Mouse (Mus musculus): ENCODE measurements around the gene Abcc4. TPM values are rescaled to one million over a fixed set of nuclear protein-coding genes. Genes with fewer than 3 reads are reported as not detected.
A peak's percentile ranks its signal among the peaks of the same experiment; 100 is the strongest.

Abcc4 gene
- polyA plus RNA-seq, 1 experiment from 2014 or later = 4.7 TPM

DNA sequence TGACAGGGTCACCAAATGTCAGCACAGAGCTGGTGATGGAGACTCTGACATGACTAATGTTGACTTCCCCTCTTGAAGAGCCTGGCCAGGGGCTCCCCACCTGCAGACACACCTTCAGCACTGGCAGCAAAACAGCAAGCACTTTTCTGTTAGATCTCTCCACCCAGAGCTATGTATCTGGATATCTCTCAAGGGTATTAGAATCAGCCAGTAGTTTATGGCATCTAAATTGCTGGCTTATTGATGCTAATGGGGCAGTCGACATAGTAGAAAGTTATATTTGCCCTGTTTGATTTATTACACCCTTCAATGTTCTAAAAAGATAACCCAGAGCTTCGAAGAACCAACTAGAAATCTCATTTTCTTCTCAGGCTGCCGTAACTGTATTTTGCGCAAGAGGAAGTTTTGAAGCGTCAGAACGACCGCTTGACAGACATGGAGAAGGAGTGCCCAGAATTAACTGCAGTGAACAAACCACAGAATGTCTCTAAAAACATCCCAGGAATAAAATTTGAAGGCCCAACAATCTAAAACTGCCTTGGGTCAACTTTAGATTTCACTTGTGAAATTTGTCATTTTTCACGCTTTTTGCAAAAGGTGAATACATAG lies 123.6 kb downstream of the Abcc4 start:
- Histone ChIP-seq H3K36me3 (no peaks in the 10 kb centered on the region), H3K4me3 (no peak overlapping the region), H3K4me2 (no peak overlapping the region), H3K27me3 (no peaks in the 10 kb centered on the region), H3K27ac (replicated peaks) (no peak overlapping the region), H3K4me1 (replicated peaks) (no peaks in the 10 kb centered on the region), H3K9ac (no peak overlapping the region), H3K9me3 (no peaks in the 10 kb centered on the region)
- no peak for ATAC-seq (ENCODE audit: low read depth)
- WGBS = 76% methylated on average over 8 of the region's 8 CpGs

DNA sequence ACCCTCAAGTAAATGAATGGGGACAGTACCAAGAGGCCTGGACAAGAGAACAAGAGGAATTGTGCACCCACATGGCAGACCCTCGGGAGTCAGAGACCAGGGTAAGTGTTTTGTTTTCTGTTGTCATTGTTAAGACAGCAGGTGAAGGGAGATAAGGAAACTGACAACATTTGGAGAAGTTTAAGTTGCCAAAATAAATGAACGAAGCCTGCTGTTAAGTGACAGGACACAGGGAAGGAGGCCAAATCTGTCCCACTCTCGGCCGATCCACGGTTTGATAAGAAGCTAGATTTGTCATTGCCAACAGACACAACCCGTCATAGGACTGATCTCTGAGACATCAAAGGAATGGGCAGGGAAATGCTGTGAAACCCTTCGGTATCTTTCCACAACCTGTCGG lies 124.3 kb downstream of the Abcc4 start:
- H3K27ac ChIP-seq (replicated peaks) = no peak overlapping the region
- ATAC-seq (ENCODE audit: low read depth) = no peak
- 80% methylated on average over 8 of the region's 8 CpGs for WGBS
- H3K4me3 ChIP-seq = no peak overlapping the region
- H3K9me3 ChIP-seq = no peaks in the 10 kb centered on the region
- H3K36me3 ChIP-seq = no peaks in the 10 kb centered on the region
- no peaks in the 10 kb centered on the region for H3K27me3 ChIP-seq
- H3K9ac ChIP-seq = no peak overlapping the region
- no peaks in the 10 kb centered on the region for H3K4me1 ChIP-seq (replicated peaks)
- H3K4me2 ChIP-seq = no peak overlapping the region

DNA sequence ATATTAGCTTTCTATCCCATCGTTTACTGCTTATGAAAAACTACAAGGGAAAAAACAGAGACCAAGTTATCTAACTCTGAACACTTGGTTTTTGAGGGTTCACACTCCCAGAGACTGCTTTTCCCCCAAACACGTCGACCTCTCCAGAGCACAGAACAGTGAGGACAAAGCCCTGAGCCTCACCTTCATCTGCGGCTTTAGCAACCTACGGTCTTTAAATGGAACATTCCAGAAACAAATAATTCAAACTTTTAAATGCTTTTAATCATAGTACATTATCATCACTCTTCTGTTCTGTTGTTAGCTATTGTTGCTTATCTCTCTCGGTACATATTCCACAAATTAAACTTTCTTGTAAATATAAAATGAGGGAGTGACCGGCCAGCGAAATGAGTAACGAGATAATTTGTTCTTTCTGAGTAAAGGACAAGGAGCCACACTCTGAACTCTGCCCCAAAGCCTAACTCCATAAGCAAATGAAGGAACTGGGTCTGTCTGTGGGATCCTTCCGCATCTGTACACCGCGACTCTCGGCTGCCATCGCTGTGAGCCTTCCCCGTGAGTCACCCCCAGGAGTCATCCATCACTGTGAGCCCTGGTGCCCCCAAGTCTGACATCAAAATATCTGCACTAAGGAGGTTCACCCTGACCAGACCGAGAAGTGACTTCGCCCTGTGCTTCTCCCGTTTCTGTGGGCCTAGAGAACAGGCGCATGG lies 126.8 kb downstream of the Abcc4 start:
- Histone ChIP-seq H3K4me1 (replicated peaks) (no peaks in the 10 kb centered on the region), H3K4me3 (no peak overlapping the region), H3K4me2 (no peak overlapping the region), H3K9me3 (no peaks in the 10 kb centered on the region), H3K36me3 (no peaks in the 10 kb centered on the region), H3K27me3 (no peaks in the 10 kb centered on the region), H3K9ac (no peak overlapping the region), H3K27ac (replicated peaks) (no peak overlapping the region)
- ATAC-seq (ENCODE audit: low read depth) = no peak
- WGBS = 91% methylated on average over 19 of the region's 19 CpGs

DNA sequence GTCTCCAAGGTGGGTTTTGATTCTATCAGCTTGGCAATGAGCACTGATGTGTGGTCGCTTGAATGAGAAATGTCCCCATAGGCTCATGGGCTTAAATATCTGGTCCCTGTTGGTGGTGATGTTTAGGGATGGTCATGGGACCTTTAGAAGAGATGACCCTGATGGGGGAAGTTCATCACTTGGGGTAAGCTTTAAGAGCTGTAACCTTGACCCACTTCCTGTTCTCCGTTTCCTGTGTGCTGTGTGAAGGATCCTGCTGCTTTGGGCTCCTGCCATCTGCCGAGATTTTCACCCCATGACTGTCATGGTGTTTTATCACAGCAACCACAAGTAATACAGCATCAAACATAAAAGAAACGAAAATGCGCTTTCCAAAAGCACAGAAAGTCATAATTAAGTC lies 128.1 kb downstream of the Abcc4 start:
- Histone ChIP-seq H3K9me3 (no peaks in the 10 kb centered on the region), H3K4me2 (no peak overlapping the region), H3K9ac (no peak overlapping the region), H3K4me3 (no peak overlapping the region), H3K27me3 (no peaks in the 10 kb centered on the region), H3K4me1 (replicated peaks) (no peaks in the 10 kb centered on the region), H3K36me3 (no peaks in the 10 kb centered on the region), H3K27ac (replicated peaks) (no peak overlapping the region)
- 88% methylated on average over 5 of the region's 5 CpGs for WGBS
- ATAC-seq (ENCODE audit: low read depth) = no peak

DNA sequence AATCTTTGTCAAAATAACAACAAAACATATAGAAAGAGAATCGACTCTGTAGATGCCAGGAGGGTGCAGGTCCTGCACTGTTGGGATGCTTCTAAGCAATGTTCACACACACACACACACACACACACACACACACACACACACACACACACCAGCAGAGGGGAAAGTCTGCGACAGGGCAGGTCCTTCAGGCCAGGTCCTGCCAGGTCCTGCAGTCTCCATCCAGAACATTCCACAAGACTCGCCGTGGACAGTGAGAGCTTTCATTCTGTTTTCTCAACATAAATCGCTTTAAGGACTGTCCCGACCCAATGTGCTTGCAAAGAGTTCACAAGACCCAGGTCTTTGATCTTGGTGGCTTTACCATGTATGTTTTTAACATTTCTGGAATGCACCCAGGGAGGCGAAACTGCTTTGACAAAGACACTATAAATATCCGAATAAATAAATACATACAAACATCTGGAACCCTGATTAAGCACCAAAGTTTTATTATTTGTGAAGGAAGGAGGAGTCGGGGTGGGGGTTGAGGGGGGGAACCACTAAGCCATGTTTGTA lies 133.3 kb downstream of the Abcc4 start:
- Histone ChIP-seq H3K27me3 (no peaks in the 10 kb centered on the region), H3K4me2 (no peak overlapping the region), H3K4me3 (no peak overlapping the region), H3K9me3 (no peaks in the 10 kb centered on the region), H3K36me3 (no peaks in the 10 kb centered on the region), H3K27ac (replicated peaks) (no peak overlapping the region), H3K9ac (no peak overlapping the region), H3K4me1 (replicated peaks) (peaks cover 12% of the 10 kb centered on the region)
- 76% methylated on average over 9 of the region's 9 CpGs for WGBS
- ATAC-seq (ENCODE audit: low read depth) = no peak

DNA sequence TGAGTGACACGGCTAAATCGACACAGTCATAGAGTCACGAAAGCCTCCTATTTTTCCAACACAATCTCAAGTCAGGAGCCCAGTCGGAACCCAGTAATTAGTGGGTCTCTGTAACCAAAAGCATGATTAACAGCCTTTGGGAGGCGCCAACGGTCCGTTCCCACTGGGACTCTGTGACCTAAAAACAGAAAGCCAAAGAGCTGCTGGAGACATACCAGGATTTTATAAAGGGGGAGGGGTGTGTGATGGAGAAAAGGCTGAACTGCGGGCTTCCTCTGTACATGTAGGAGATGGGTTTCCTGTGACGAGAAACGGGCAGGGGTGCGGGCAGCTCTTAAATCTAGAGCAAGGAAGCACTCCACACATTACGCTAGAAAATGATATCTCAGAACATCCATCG lies 136.4 kb downstream of the Abcc4 start:
- 77% methylated on average over 13 of the region's 13 CpGs for WGBS
- no peak for ATAC-seq (ENCODE audit: low read depth)
- no peak overlapping the region for H3K27ac ChIP-seq (replicated peaks)
- H3K36me3 ChIP-seq = no peaks in the 10 kb centered on the region
- H3K27me3 ChIP-seq = no peaks in the 10 kb centered on the region
- H3K4me1 ChIP-seq (replicated peaks) = peaks cover 26% of the 10 kb centered on the region
- no peak overlapping the region for H3K4me3 ChIP-seq
- H3K9ac ChIP-seq = no peak overlapping the region
- no peak overlapping the region for H3K4me2 ChIP-seq
- no peaks in the 10 kb centered on the region for H3K9me3 ChIP-seq

DNA sequence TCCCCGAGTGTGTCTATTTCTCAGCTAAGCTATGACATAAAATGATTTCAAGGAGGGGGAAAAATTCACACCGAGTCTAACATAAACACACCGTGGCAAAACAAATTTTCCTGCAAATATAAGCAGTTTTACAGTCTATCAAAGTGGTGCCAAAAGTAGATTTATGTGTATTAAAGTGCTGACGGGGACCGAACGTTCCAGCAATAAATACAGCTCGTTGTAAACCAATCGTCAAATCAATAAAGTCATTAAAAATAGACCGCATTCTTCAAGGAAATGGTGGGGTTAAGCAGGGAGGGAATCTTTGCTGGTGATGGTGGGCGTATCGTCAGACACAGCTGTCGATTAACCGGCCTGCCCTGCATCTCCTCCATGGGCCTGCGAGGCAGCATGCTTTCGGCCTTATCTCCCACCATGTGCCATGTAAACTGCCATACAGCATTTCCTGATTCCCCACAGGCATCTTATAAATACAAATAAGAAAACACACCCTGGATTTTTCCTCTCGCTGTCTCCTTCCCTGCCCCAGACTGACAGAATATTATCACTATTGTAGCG lies 137.8 kb downstream of the Abcc4 start:
- H3K27ac ChIP-seq (replicated peaks) = no peak overlapping the region
- no peaks in the 10 kb centered on the region for H3K27me3 ChIP-seq
- H3K4me2 ChIP-seq = no peak overlapping the region
- no peaks in the 10 kb centered on the region for H3K36me3 ChIP-seq
- ATAC-seq (ENCODE audit: low read depth) = no peak
- H3K9me3 ChIP-seq = no peaks in the 10 kb centered on the region
- WGBS = 36% methylated on average over 17 of the region's 17 CpGs
- H3K4me3 ChIP-seq = no peak overlapping the region
- H3K9ac ChIP-seq = no peak overlapping the region
- peaks cover 26% of the 10 kb centered on the region for H3K4me1 ChIP-seq (replicated peaks)

DNA sequence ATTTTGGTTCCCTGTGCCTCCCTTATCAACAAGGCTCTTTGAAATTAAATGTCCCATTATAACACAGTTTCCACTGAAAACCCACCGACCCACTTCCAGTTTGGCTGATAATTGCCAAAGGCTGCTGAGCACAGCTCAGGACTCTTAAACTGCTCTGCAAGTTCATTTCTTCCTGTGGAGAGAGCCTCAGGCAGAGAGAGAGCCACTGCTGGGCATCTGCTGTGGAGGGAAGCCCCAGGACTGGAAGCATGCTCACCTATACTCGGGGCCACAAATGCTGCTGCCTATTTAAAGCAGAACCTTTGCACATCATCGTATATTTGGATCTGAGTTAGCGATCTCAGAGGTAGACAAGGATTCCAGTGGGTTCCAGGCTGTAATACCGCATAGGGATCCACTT lies 139.2 kb downstream of the Abcc4 start:
- no peak overlapping the region for H3K4me3 ChIP-seq
- no peaks in the 10 kb centered on the region for H3K36me3 ChIP-seq
- no peaks in the 10 kb centered on the region for H3K9me3 ChIP-seq
- H3K9ac ChIP-seq = no peak overlapping the region; the same call in 1 of the 2 replicates
- H3K4me2 ChIP-seq = peak overlapping the region; percentile 30; the same call in 1 of the 2 replicates
- no peaks in the 10 kb centered on the region for H3K27me3 ChIP-seq
- ATAC-seq (ENCODE audit: low read depth) = no peak
- WGBS = 68% methylated on average over 5 of the region's 5 CpGs
- peak overlapping the region; percentile 15; the same call in 1 of the 2 replicates for H3K27ac ChIP-seq (replicated peaks)
- H3K4me1 ChIP-seq (replicated peaks) = peaks cover 26% of the 10 kb centered on the region

DNA sequence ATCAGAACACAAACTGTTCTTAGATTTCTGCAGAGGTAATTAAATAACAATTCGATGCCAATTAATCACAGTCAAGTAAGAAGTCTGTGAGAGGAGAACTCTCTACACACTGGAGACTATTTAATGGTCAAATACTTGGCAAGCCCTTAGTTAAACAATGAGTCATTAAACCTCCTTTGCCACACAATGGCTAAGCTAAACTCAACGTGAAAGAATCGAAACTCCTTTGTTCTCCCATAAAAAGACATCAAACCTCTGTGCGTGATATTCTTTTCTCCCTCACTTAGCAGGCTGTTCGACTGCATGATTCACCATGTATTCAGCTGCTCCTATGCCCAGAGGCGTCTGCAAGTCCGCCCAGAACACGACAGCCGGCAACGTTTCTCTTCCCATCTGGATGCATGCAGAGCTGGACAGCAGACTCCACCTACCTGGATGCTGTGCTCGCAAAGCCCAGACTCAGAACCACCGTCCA lies 139.8 kb downstream of the Abcc4 start:
- 23% methylated on average over 12 of the region's 12 CpGs for WGBS
- Histone ChIP-seq H3K4me3 (no peak overlapping the region), H3K27ac (replicated peaks) (peak overlapping the region; percentile 15; the same call in 1 of the 2 replicates), H3K4me1 (replicated peaks) (peaks cover 26% of the 10 kb centered on the region), H3K36me3 (no peaks in the 10 kb centered on the region), H3K27me3 (no peaks in the 10 kb centered on the region), H3K9ac (peak overlapping the region; percentile 31; the same call in 1 of the 2 replicates), H3K9me3 (no peaks in the 10 kb centered on the region), H3K4me2 (peak overlapping the region; percentile 30; the same call in 1 of the 2 replicates)
- ATAC-seq (ENCODE audit: low read depth) = peak; percentile 67

DNA sequence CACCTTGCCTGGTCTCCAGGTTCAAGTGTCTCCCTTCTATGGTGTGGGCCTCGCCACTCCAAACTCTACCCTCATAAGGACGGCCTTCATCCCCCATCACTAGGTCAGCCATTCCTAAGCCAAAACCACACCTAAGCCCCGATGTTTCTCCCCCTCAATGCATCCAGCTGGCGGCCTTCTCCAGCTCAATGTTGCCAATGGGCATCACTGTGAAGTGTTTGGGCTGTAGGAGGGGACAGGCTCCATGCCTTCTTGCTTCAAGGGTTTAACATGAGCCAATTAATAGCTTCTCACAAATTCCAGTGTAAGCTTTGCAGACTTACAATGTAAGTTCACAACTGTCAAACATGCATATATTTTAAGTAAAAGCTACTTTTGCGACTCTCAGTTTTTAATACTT lies 140.3 kb downstream of the Abcc4 start:
- no peaks in the 10 kb centered on the region for H3K9me3 ChIP-seq
- WGBS = 95% methylated on average over 5 of the region's 5 CpGs
- H3K27ac ChIP-seq (replicated peaks) = no peak overlapping the region
- ATAC-seq (ENCODE audit: low read depth) = no peak
- no peak overlapping the region for H3K4me2 ChIP-seq
- no peak overlapping the region for H3K4me3 ChIP-seq
- no peaks in the 10 kb centered on the region for H3K36me3 ChIP-seq
- H3K4me1 ChIP-seq (replicated peaks) = peaks cover 26% of the 10 kb centered on the region
- H3K9ac ChIP-seq = no peak overlapping the region
- H3K27me3 ChIP-seq = no peaks in the 10 kb centered on the region

DNA sequence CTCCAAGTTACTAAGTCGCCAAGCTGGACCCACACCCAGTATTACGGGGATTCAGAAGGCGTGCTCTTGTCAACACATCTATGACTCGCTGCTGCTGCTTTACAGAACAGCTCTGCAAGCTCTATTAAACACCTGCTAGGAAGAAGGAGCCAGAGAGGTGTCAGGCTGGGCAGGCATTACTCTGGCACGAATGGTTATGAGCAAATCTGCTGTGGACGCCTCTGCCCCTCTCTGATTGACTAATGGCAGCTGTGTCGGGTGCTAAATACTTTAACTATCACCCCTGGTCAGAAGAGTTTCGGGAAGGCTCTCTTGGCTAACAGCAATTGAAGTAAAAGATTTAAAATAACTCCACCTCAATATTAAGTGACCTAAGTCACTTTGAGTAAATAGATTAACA lies 142.4 kb downstream of the Abcc4 start:
- H3K4me3 ChIP-seq = no peak overlapping the region
- H3K27ac ChIP-seq (replicated peaks) = no peak overlapping the region
- H3K9ac ChIP-seq = no peak overlapping the region
- no peaks in the 10 kb centered on the region for H3K27me3 ChIP-seq
- no peaks in the 10 kb centered on the region for H3K36me3 ChIP-seq
- 89% methylated on average over 8 of the region's 8 CpGs for WGBS
- no peaks in the 10 kb centered on the region for H3K9me3 ChIP-seq
- ATAC-seq (ENCODE audit: low read depth) = no peak
- H3K4me2 ChIP-seq = no peak overlapping the region
- H3K4me1 ChIP-seq (replicated peaks) = peaks cover 22% of the 10 kb centered on the region

DNA sequence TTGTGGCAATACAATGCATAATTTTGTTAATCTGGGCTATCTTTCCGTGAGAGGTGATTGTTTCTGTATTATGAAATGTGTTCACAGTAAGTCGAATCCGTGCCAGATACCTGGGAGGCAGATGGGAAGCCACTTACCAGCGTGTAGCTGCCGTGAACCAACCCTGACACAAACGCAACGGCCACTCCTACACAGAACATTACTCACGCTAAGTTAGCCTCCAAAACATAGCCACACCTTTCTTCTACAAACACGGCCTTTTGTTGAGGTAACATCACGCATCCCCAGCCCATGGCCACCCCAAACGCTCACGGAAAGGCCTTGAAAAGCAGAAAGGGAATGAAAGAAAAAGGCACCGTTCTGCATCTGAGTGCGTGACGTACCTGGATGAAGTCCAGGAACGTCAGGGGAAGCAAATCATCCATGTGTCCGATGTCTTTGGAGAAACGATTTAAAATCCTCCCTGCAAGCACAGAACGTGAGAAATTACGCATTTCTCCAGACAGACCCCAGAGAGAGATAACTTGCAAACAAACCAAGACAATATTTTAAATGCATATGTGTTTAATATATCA lies 153.0 kb downstream of the Abcc4 start:
- Histone ChIP-seq H3K27ac (replicated peaks) (no peak overlapping the region), H3K9ac (no peak overlapping the region), H3K4me2 (no peak overlapping the region), H3K9me3 (no peaks in the 10 kb centered on the region), H3K36me3 (no peaks in the 10 kb centered on the region), H3K4me1 (replicated peaks) (peaks cover 13% of the 10 kb centered on the region), H3K27me3 (no peaks in the 10 kb centered on the region), H3K4me3 (no peak overlapping the region)
- ATAC-seq (ENCODE audit: low read depth) = no peak
- 66% methylated on average over 20 of the region's 20 CpGs for WGBS
